ENCODE assay signal across 8 mouse cellular contexts in genomic region chr6:88785331-88785730, GRCm38 (mm10). TPM values are rescaled to one million over a fixed set of nuclear protein-coding genes. Genes with fewer than 3 reads are reported as not detected.
DNase-seq lines count a peak whose midpoint lies in the region; ATAC-seq lines count a peak whose summit lies in the region.

No protein-coding gene starts in this region.

- H3K9me3 ChIP-seq in kidney, embryonic 16.5 days (ENCODE audit: low read length), result no peaks in the 10 kb centered on the region
- H3K9me3 ChIP-seq in kidney, embryonic 14.5 days (ENCODE audit: control insufficient read depth, low read length), result no peaks in the 10 kb centered on the region
- no peaks in the 10 kb centered on the region for H3K9me3 ChIP-seq in forebrain, embryonic 12.5 days
- H3K9me3 ChIP-seq in intestine, embryonic 14.5 days (ENCODE audit: control insufficient read depth, low read length), result no peaks in the 10 kb centered on the region

- H3K9ac ChIP-seq in kidney, embryonic 16.5 days (replicated peaks; ENCODE audit: low read length), result peak overlapping the region; percentile 9; the same call in 1 of the 2 replicates
- no peak overlapping the region for H3K9ac ChIP-seq in kidney, embryonic 14.5 days (ENCODE audit: low read depth, low read length)
- H3K9ac ChIP-seq in forebrain, embryonic 12.5 days, result no peak overlapping the region
- H3K9ac ChIP-seq in intestine, embryonic 14.5 days (ENCODE audit: low read length), result no peak overlapping the region

- H3K36me3 ChIP-seq in kidney, embryonic 16.5 days (ENCODE audit: insufficient read depth, low read length), result no peaks in the 10 kb centered on the region
- H3K36me3 ChIP-seq in kidney, embryonic 14.5 days (ENCODE audit: control insufficient read depth, insufficient read depth, low read length), result no peaks in the 10 kb centered on the region
- H3K36me3 ChIP-seq in forebrain, embryonic 12.5 days (replicated peaks), result no peaks in the 10 kb centered on the region
- no peaks in the 10 kb centered on the region for H3K36me3 ChIP-seq in intestine, embryonic 14.5 days (ENCODE audit: control insufficient read depth, insufficient read depth, low read length)

- WGBS in kidney, embryonic 16.5 days, result 47% methylated on average over 5 of the region's 5 CpGs
- WGBS in kidney, embryonic 14.5 days, result 61% methylated on average over 5 of the region's 5 CpGs
- WGBS in forebrain, embryonic 12.5 days, result 69% methylated on average over 5 of the region's 5 CpGs
- WGBS in intestine, embryonic 14.5 days, result 54% methylated on average over 5 of the region's 5 CpGs

- H3K27ac ChIP-seq in kidney, embryonic 16.5 days (ENCODE audit: low read length), result peak overlapping the region; percentile 69
- H3K27ac ChIP-seq in kidney, embryonic 14.5 days (ENCODE audit: low read depth, low read length), result no peak overlapping the region; the same call in 1 of the 2 replicates
- H3K27ac ChIP-seq in forebrain, embryonic 12.5 days, result peak overlapping the region; percentile 19; the same call in 1 of the 2 replicates
- H3K27ac ChIP-seq in intestine, embryonic 14.5 days (ENCODE audit: low read depth), result peak overlapping the region; percentile 93; the same call in 1 of the 2 replicates

- H3K4me2 ChIP-seq in kidney, embryonic 16.5 days (replicated peaks; ENCODE audit: low read depth, low read length), result no peak overlapping the region
- H3K4me2 ChIP-seq in kidney, embryonic 14.5 days (replicated peaks; ENCODE audit: low read depth, low read length), result no peak overlapping the region
- no peak overlapping the region for H3K4me2 ChIP-seq in forebrain, embryonic 12.5 days
- no peak overlapping the region for H3K4me2 ChIP-seq in intestine, embryonic 14.5 days (ENCODE audit: low read length)

- peak; percentile 10; the same call in 1 of the 2 replicates for ATAC-seq in kidney, embryonic 16.5 days (ENCODE audit: low FRiP score, low TSS enrichment)
- ATAC-seq in kidney, embryonic 14.5 days (ENCODE audit: low FRiP score, low TSS enrichment), result no peak
- ATAC-seq in forebrain, embryonic 12.5 days (ENCODE audit: low FRiP score), result no peak
- ATAC-seq in intestine, embryonic 14.5 days (replicated peaks; ENCODE audit: low FRiP score, low TSS enrichment, low read depth), result no peak

- H3K27me3 ChIP-seq in kidney, embryonic 16.5 days (ENCODE audit: insufficient read depth, low read length), result no peaks in the 10 kb centered on the region
- no peaks in the 10 kb centered on the region for H3K27me3 ChIP-seq in kidney, embryonic 14.5 days (ENCODE audit: control insufficient read depth, insufficient read depth, low read length)
- H3K27me3 ChIP-seq in forebrain, embryonic 12.5 days, result peaks cover 6% of the 10 kb centered on the region; the same call in 1 of the 2 replicates
- no peaks in the 10 kb centered on the region for H3K27me3 ChIP-seq in intestine, embryonic 14.5 days (replicated peaks; ENCODE audit: control insufficient read depth, insufficient read depth, low read length)

- peaks cover 52% of the 10 kb centered on the region for H3K4me1 ChIP-seq in kidney, embryonic 16.5 days (ENCODE audit: insufficient read depth, low read length)
- H3K4me1 ChIP-seq in kidney, embryonic 14.5 days (ENCODE audit: control insufficient read depth, insufficient read depth, low read length), result peaks cover 42% of the 10 kb centered on the region
- peaks cover 22% of the 10 kb centered on the region for H3K4me1 ChIP-seq in forebrain, embryonic 12.5 days
- H3K4me1 ChIP-seq in intestine, embryonic 14.5 days (replicated peaks; ENCODE audit: control insufficient read depth, insufficient read depth, low read length), result peaks cover 51% of the 10 kb centered on the region

- DNase-seq in intestine, embryonic 14.5 days (ENCODE audit: low spot score), result no peak
- peak; percentile 51 to 54 for DNase-seq in lung, postnatal 4 days
- no peak for DNase-seq in layer of hippocampus, adult 8-10 months (ENCODE audit: low spot score in 2 of 2)
- no peak for DNase-seq in Muller cell, postnatal 12 days (ENCODE audit: inconsistent ontology term)
- no peak for DNase-seq in adrenal gland, adult 8-10 months

- H3K4me3 ChIP-seq in kidney, embryonic 16.5 days (ENCODE audit: low read length), result no peak overlapping the region
- H3K4me3 ChIP-seq in kidney, embryonic 14.5 days (ENCODE audit: low read length), result no peak overlapping the region
- H3K4me3 ChIP-seq in forebrain, embryonic 12.5 days (replicated peaks), result no peak overlapping the region
- H3K4me3 ChIP-seq in intestine, embryonic 14.5 days (ENCODE audit: low read depth, low read length), result no peak overlapping the region

RNA-seq across cellular contexts. Expression of gene Abtb1, which starts 56.5 kb away (rescaled TPM):
- polyA plus RNA-seq in kidney, embryonic 16.5 days (2015; fragmentation: Nextera tagmentation; extraction: Ambion mirVana), result 43.9 and 44.6 TPM in 2 replicates
- 24.8 and 27.1 TPM in 2 replicates for polyA plus RNA-seq in kidney, embryonic 14.5 days (2014; fragmentation: Nextera tagmentation; extraction: Ambion mirVana)
- polyA plus RNA-seq in forebrain, embryonic 12.5 days (2016; fragmentation: Nextera tagmentation; extraction: Ambion mirVana), result 23.0 and 23.5 TPM in 2 replicates
- 21.8 and 23.0 TPM in 2 replicates for polyA plus RNA-seq in intestine, embryonic 14.5 days (2014; fragmentation: Nextera tagmentation; extraction: Ambion mirVana)
- total RNA-seq in layer of hippocampus, adult 8-10 months (2022), result 10 to 100 TPM; 31.1 to 38.6 (median 37.0) TPM
- 10 to 100 TPM; 32.5 to 43.7 (median 39.8) TPM for total RNA-seq in adrenal gland, adult 8-10 months (2022)

Comparison
In these comparisons a context has a peak if more than half of its experiments do, and no peak if none do; other contexts are left out.
1. DNase-seq: peak in lung, postnatal 4 days (2 of 2); none in intestine, embryonic 14.5 days (single experiment), layer of hippocampus, adult 8-10 months (0 of 2), Muller cell, postnatal 12 days (single experiment) and adrenal gland, adult 8-10 months (single experiment).